Mouse (Mus musculus) ES-E14 (cell line): ENCODE results near the gene Cd247.

ENCODE experiments used
- CHD2 ChIP-seq: IDR thresholded peaks from 2 replicates; pipeline ENCODE4 v1.6.1; 2014; ENCODE audit warnings: mild to moderate bottlenecking, low read depth, low read length, inconsistent platforms
- HCFC1 ChIP-seq: IDR thresholded peaks from 2 replicates; pipeline ENCODE4 v1.6.1; 2012; ENCODE audit warnings: low read length, inconsistent platforms, borderline replicate concordance; ENCODE audit not compliant: insufficient read depth
- ZC3H11A ChIP-seq: IDR thresholded peaks from 2 replicates; pipeline ENCODE4 v1.6.1; 2012; ENCODE audit warnings: low read depth, mild to moderate bottlenecking, inconsistent platforms, low read length, borderline replicate concordance

DNA sequence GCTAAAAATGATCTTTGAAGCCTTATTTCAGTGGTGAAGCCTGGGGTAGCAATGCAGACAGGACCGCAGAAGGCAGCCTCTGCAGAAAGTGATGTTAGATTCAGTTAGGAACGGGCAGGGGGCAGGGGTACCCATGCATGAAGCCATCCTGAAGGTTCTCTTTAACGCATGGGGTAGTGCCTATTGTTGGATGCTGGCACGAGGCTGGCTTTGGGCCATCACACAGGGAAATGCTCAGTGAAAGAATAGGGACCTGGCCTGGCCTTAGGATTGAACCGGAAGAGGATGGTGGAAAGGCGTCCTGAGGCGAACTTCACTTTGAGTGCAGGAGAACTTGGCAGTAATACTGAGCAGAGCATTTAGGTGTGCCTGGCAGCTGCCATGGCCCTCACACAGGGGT is 73.6 kb downstream of the Cd247 start:
- TF ChIP-seq HCFC1 (no peak), CHD2 (no peak), ZC3H11A (no peak)
